Mouse (Mus musculus) megakaryocyte-erythroid progenitor cell, adult 5-6 weeks (primary cell): ENCODE measurements around the gene Kansl1l. TPM values are rescaled to one million over a fixed set of nuclear protein-coding genes. Genes with fewer than 3 reads are reported as not detected.

Source experiments
- ATAC-seq: replicated peaks from 2 replicates; pipeline ENCODE4 v1.8.0; 2016; ENCODE audit warnings: mild to moderate bottlenecking, inconsistent platforms; ENCODE audit not compliant: severe bottlenecking, poor library complexity, low FRiP score, low TSS enrichment
- total RNA-seq, 2 experiments: library from RNA; stranded (forward) in 1 of 2; stranded (reverse) in 1 of 2; fragments of 200-1000, 215-1000 nt in 1 of 2; fragments of >200 nt in 1 of 2; fragmentation: Nextera tagmentation in 1 of 2; gene quantifications; 2 replicates each; pipeline ENCODE4 v1.2.3; 2014 to 2017

The Kansl1l gene
- total RNA-seq (2014; fragmentation: Nextera tagmentation) (28.2 and 36.1 TPM in 2 replicates), total RNA-seq (2017) (24.7 and 53.3 TPM in 2 replicates)

DNA sequence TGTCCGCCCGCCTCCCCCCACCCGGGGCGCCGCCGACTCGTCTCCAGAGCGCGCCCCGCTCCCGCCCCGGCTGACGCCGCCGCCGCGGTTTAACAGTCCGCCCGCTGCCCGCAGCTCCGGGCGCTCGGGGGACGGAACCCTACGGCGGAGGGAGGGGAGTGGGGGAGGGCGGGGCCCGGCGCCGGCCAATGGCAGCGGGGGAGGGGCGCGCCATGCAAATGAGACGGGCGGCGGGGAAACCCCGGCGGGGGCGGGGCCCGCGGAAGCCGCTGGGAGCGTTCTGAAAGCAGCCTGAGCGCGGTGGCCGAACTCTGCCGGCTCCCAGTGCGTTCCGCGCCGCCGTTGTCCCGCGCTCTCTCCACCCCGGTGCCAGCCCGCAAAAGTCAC, at the start of gene Kansl1l:
Gene Kansl1l, minus strand, starts transcription at position 110 of the 387 bp plus-strand sequence.
- ATAC-seq, result peak; percentile 61

DNA sequence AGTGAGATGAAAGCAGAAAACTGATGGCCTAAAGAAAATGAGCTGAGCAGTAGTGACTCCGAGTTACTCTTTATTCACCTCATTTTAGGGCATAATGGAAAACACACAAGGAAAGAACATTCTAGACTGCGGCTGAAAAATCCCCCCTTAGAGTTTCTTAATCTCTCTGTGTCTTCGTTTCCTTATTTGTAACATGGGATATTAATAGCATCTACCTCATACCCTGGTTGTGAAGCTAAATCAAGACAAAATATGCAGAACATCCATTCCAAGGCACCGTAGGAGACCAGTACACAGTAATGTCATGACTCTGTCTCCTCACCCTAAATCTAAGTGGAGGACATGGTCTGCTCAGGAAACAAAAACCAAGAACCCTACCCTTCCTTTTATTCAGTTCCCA, 48.3 kb upstream of the Kansl1l start:
- no peak for ATAC-seq

DNA sequence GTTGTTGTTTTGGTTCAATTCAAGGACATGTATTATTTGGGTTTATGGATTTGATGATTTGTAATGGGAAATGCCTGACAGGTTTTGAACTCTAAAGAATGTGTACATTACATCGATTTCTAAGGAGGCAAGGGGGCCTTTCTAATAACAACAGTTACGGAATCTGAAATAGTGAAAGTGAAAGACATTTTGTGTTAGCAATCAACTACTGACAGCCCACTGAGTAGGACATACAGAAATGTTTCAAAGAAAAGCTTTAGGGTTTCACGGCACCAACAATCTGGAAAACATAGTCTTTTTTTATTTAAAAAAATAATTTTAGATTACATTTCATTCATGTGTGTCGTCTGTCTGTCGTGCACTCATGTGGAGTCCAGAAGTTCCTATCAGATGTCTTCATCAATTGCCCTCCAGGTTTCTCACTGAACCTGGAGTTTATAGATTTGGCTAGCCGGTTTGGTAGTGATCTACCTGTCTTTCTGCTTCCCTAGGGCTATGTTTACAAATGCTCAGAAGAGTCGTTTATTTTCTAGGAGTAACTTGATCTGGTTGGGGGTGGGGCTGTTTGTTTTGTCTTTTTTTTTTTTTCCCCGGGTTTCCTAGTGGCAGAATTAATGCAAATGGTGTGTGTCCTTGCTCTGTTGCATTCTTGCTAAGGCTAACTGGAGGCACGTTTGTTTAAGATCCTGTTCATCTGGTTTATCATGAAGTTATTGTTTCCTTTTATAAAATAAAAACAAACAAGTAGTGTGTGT, 46.6 kb upstream of the Kansl1l start:
- no peak for ATAC-seq

- peak; percentile 83 for ATAC-seq
Measured at GRCm38 (mm10) chr1:66862712-66863511, 45.5 kb upstream of the Kansl1l start, which contains the start of gene Acadl. TSS of gene Acadl (minus strand) at chr1:66863277.

GRCm38 (mm10) chr1:66861764-66862672, 44.7 kb upstream of the Kansl1l start:
- ATAC-seq, result 0 out of 2 replicates have a peak, but pooled peaks have one; percentile 6

- ATAC-seq, result no peak
Measured at GRCm38 (mm10) chr1:66847506-66847905, 30.1 kb upstream of the Kansl1l start.

DNA sequence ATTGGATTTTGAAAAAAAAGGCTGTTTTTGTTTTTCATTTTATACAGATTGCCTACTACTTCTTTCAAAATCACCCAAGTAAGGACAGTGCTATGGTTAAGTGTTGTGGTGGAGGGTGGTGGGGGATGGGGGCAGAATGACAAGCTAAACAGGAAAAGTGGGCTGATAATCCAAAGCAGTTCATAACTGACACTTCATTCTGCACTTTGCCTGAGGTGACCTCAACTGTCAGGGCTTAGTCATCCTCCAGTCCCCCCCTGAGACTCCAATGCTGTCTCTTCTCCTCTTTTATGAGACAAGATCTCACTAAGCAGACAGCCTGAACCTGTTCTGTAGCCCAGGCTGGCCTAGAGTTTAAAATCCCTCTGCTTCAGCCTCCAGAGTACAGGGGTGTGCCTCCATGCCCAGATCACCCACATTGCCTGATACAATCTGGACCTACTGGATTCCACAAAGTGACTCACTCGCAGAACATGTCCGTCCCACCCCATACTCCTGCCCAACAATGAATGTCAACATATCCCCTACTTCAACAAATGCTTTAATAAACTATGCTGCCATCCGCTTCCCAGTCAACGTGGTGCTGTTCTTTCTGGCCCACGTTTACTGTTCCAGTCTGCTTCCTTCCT, 28.4 kb upstream of the Kansl1l start:
- ATAC-seq, result peak; percentile 65

DNA sequence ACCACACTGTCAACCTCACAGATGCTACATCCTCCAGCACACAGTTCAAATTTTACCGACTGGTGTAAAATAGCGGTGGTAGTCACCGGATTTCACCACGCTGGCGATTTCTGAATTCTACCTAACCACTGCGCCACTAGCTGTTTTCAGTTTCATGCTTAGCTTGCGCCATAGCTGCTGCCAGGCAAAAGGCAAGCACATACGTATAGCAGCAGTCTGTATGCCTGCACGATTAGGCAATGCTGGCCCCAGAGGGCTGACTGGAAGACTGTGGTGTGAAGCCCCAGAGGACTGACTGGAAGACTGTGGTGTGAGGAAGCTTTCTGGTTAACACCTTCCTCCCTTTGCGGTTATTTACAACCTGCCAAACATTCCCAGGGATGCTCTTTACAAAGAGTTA, 24.6 kb upstream of the Kansl1l start:
- ATAC-seq, result no peak

DNA sequence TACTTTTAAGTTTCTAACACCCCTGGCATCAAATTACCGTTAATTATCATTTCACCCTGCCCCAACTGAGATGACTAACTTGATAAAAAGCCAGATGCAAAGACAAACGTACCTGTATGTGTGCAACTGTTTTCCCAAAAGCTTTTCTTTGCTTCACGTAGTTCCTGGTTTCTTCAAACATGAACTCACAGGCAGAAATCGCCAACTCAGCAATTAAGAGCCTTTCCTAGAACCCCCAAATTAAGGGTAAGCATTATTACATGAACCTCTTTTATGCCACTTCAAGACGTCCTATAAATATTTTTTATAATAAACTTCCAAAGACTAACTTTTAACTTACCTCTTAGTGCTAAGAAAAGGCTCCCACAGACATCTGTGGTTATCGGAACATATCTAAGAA, 24.1 kb upstream of the Kansl1l start:
- ATAC-seq, result no peak

DNA sequence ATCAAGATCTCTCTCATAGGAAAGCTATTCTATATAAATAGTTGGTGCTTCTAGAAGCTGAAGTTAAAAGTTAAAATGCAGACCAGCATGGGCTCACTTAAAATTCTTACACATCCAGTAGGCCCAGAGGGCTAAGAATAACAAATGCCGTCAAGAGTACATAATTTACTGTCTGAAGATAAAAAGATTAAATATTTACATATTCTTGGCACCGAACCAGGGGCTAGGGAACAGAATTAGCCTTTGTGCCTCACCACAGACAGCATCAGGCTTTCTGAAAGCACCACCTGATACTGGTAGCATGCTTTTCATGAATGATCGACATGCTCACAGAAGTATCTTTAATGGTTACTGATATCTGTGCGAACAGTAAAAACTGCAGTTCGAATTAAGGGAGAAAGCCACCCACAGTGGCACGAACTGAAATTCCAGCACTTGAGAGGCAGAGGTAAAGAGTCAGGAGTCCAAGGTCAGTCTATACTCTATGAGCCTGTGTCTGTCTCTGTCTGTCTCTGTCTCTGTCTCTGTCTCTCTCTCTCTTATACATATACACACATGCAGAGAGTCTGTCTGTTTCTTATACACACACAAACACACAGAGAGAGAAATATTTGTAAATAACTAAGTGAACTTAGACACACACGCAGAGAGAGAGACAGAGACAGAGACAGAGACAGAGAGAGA, 22.5 kb upstream of the Kansl1l start:
- peak; percentile 22; the same call in 1 of the 2 replicates for ATAC-seq

- ATAC-seq, result peak; percentile 51; the same call in 1 of the 2 replicates
Measured at GRCm38 (mm10) chr1:66839135-66839534, 21.8 kb upstream of the Kansl1l start.

DNA sequence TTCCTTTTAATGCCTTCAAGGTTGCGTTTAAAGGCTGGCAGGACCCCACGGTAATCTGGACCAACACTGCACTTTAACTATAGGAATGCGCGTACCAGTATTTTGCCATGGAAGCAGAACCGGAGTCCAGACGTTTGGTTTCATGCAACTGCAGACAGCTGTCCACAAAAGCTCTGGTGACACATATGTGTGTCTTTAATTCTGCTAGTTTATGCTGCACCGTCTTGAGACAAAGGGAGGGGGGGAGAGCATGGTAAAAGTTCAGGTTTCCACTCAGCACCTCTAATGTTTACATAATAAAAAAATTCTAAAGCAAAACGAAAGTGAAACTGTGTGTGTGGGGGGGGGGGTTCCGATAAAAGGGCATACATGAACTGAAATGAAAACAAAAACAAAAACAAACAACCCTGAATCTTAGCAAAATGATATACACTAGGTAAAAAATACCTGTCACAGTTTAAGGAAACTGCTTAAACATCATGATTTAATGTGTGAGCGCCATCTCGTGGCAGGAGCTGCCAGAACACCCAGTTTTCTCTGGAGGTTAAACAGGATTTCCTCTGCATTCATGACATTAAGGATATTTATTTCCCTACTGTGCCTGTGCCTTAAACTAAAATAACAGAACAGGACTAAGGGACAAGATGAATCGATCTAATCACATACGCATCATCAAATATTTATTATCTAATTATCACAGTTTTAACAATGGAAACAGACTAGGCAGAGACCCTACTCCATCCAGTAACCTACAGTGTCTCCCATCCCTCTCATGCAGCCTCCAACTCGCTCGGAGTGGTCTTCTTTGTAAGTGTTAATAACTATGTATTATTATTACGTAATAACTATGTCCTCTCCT, 21.1 kb upstream of the Kansl1l start:
- peak; percentile 73; the same call in 1 of the 2 replicates for ATAC-seq

DNA sequence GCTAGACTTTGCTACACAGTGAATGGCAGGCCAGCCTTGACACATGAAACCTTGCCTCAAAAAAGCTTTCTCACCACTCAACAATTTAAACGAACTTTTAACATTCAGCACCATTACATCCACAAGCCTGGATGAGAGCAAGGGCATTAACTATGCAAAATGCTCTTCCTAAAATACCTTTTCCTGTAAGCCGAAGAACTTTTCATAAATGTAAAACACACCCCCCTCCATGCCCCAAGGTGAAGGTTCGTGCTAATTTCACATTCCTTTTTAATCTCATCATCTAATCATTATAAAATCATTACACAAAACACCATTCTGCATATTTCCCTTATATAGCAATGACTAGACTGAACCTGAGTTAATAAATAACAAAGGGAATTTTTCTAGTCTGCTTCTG, 19.8 kb upstream of the Kansl1l start:
- no peak for ATAC-seq

- no peak for ATAC-seq
Measured at GRCm38 (mm10) chr1:66832636-66833165, 15.3 kb upstream of the Kansl1l start.

- no peak for ATAC-seq
Measured at GRCm38 (mm10) chr1:66831824-66832600, 14.7 kb upstream of the Kansl1l start.

DNA sequence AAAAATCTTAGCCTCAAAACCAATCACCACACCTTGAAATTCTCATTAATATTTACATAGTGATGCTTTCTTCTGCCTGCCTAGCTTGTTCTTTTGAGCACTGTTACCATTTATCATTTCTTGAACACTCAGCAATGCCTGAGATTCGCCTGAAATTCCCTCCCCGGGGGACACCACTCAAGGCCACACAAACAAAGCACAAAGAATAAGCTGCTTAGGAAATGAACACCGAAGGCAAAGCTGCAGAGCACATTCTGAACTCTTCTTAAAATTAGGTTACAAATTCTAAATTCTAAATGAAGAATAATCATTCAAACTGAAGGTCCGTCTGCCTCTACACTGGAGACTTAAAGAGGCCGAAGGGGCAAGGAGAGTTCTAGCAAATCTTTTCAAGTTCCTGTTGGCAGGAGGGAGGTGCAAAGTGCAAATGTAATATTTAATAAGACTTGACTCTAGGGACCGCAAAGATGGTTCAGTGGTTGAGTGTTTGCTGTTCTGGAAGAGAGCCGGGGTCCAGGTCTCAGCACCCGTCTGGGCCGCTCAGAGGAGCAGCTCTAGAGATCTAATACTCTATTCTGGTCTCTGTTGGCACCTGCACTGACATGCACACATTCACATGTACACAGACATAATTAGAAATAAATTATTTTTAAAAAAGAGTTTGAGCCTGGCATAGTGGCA, 12.2 kb upstream of the Kansl1l start:
- ATAC-seq, result no peak
